Mouse (Mus musculus): ENCODE data around the gene Rnf114. TPM values are rescaled to one million over a fixed set of nuclear protein-coding genes. Genes with fewer than 3 reads are reported as not detected.

The Rnf114 gene
- polyA plus RNA-seq, 1 experiment from 2014 or later: 77.0 TPM

- H3K4me2 ChIP-seq (ENCODE audit: low read length): no peak overlapping the region
- WGBS: 92% methylated on average over 5 of the region's 5 CpGs
- ATAC-seq (replicated peaks; ENCODE audit: low FRiP score, low read depth) (no peak), DNase-seq (ENCODE audit: low spot score) (no peak)
- no peaks in the 10 kb centered on the region for H3K9me3 ChIP-seq (replicated peaks; ENCODE audit: low read length)
- H3K4me1 ChIP-seq (replicated peaks; ENCODE audit: insufficient read depth, low read length): no peaks in the 10 kb centered on the region
- no peak for TF ChIP-seq CTCF (IDR thresholded peaks at IDR 0.05; ENCODE audit: low read depth)
- H3K9ac ChIP-seq (ENCODE audit: low read depth, low read length): no peak overlapping the region
- no peaks in the 10 kb centered on the region for H3K27me3 ChIP-seq (ENCODE audit: insufficient read depth, low read length)
- H3K36me3 ChIP-seq (ENCODE audit: insufficient read depth, low read length): peaks cover 55% of the 10 kb centered on the region
- H3K27ac ChIP-seq: no peak overlapping the region
- H3K4me3 ChIP-seq (replicated peaks; ENCODE audit: low read depth, low read length): no peak overlapping the region
These were observed 23.2 kb downstream of the Rnf114 start for GRCm38 (mm10) chr2:167515688-167516087.

- Histone ChIP-seq H3K4me3 (replicated peaks; ENCODE audit: low read depth, low read length) (no peak overlapping the region), H3K9ac (ENCODE audit: low read depth, low read length) (no peak overlapping the region), H3K36me3 (ENCODE audit: insufficient read depth, low read length) (peaks cover 26% of the 10 kb centered on the region), H3K27me3 (ENCODE audit: insufficient read depth, low read length) (no peaks in the 10 kb centered on the region), H3K9me3 (replicated peaks; ENCODE audit: low read length) (no peaks in the 10 kb centered on the region), H3K4me1 (replicated peaks; ENCODE audit: insufficient read depth, low read length) (no peaks in the 10 kb centered on the region), H3K27ac (no peak overlapping the region), H3K4me2 (ENCODE audit: low read length) (no peak overlapping the region)
- 91% methylated on average over 5 of the region's 5 CpGs for WGBS
- DNase-seq (ENCODE audit: low spot score) (peak; percentile 38), ATAC-seq (replicated peaks; ENCODE audit: low FRiP score, low read depth) (no peak)
- peak; percentile 58 for TF ChIP-seq CTCF (IDR thresholded peaks at IDR 0.05; ENCODE audit: low read depth)
These were observed 27.3 kb downstream of the Rnf114 start for GRCm38 (mm10) chr2:167519606-167520252.

DNA sequence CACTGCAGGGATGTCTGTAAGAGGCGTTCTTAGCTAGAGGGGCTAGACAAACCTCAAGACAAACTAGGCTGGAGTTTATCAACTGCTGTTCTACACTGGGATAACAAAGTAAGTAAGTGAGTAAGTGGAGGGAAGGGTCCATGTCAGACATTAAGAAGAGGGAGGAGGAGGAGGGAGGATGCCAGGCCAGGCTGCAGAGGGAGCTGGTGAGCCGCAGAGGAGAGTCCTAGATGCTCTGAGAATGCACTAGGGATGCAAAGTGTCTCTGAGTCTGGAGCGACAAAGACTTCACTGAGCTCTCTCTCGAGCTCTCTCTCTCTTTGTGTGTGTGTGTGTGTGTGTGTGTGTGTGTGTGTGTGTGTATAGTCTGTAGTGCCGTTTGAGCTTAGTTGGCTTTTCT lies 35.8 kb downstream of the Rnf114 start:
- WGBS: 10% methylated on average over 5 of the region's 5 CpGs
- peak; percentile 65 for TF ChIP-seq CTCF (IDR thresholded peaks at IDR 0.05; ENCODE audit: low read depth)

GRCm38 (mm10) chr2:167529935-167530513 lies 37.6 kb downstream of the Rnf114 start:
- Histone ChIP-seq H3K9me3 (replicated peaks; ENCODE audit: low read length) (no peaks in the 10 kb centered on the region), H3K27me3 (ENCODE audit: insufficient read depth, low read length) (no peaks in the 10 kb centered on the region), H3K4me2 (ENCODE audit: low read length) (no peak overlapping the region), H3K9ac (ENCODE audit: low read depth, low read length) (no peak overlapping the region), H3K4me3 (replicated peaks; ENCODE audit: low read depth, low read length) (no peak overlapping the region), H3K4me1 (replicated peaks; ENCODE audit: insufficient read depth, low read length) (no peaks in the 10 kb centered on the region), H3K36me3 (ENCODE audit: insufficient read depth, low read length) (no peaks in the 10 kb centered on the region), H3K27ac (no peak overlapping the region)
- no peak for DNase-seq (ENCODE audit: low spot score)
- TF ChIP-seq CTCF (IDR thresholded peaks at IDR 0.05; ENCODE audit: low read depth): no peak
- 57% methylated on average over 5 of the region's 5 CpGs for WGBS
- ATAC-seq (replicated peaks; ENCODE audit: low FRiP score, low read depth): no peak

More for the DNA sequence above, 35.8 kb downstream of the Rnf114 start:
- Histone ChIP-seq H3K4me3 (replicated peaks; ENCODE audit: low read depth, low read length) (no peak overlapping the region), H3K9me3 (replicated peaks; ENCODE audit: low read length) (no peaks in the 10 kb centered on the region), H3K27ac (no peak overlapping the region), H3K27me3 (ENCODE audit: insufficient read depth, low read length) (no peaks in the 10 kb centered on the region), H3K4me2 (ENCODE audit: low read length) (no peak overlapping the region), H3K9ac (ENCODE audit: low read depth, low read length) (no peak overlapping the region), H3K36me3 (ENCODE audit: insufficient read depth, low read length) (no peaks in the 10 kb centered on the region), H3K4me1 (replicated peaks; ENCODE audit: insufficient read depth, low read length) (no peaks in the 10 kb centered on the region)
- DNase-seq (ENCODE audit: low spot score) (peak; percentile 65), ATAC-seq (replicated peaks; ENCODE audit: low FRiP score, low read depth) (no peak)

GRCm38 (mm10) chr2:167530536-167530935 lies 38.1 kb downstream of the Rnf114 start:
- H3K36me3 ChIP-seq (ENCODE audit: insufficient read depth, low read length): no peaks in the 10 kb centered on the region
- ATAC-seq (replicated peaks; ENCODE audit: low FRiP score, low read depth): no peak
- no peak overlapping the region for H3K9ac ChIP-seq (ENCODE audit: low read depth, low read length)
- H3K4me1 ChIP-seq (replicated peaks; ENCODE audit: insufficient read depth, low read length): no peaks in the 10 kb centered on the region
- WGBS: 85% methylated on average over 4 of the region's 4 CpGs
- no peak overlapping the region for H3K27ac ChIP-seq
- no peak for TF ChIP-seq CTCF (IDR thresholded peaks at IDR 0.05; ENCODE audit: low read depth)
- H3K9me3 ChIP-seq (replicated peaks; ENCODE audit: low read length): no peaks in the 10 kb centered on the region
- H3K4me3 ChIP-seq (replicated peaks; ENCODE audit: low read depth, low read length): no peak overlapping the region
- no peak overlapping the region for H3K4me2 ChIP-seq (ENCODE audit: low read length)
- DNase-seq (ENCODE audit: low spot score): no peak
- H3K27me3 ChIP-seq (ENCODE audit: insufficient read depth, low read length): no peaks in the 10 kb centered on the region

GRCm38 (mm10) chr2:167532131-167532530 lies 39.7 kb downstream of the Rnf114 start:
- Histone ChIP-seq H3K27me3 (ENCODE audit: insufficient read depth, low read length) (no peaks in the 10 kb centered on the region), H3K36me3 (ENCODE audit: insufficient read depth, low read length) (no peaks in the 10 kb centered on the region), H3K4me2 (ENCODE audit: low read length) (no peak overlapping the region), H3K9me3 (replicated peaks; ENCODE audit: low read length) (no peaks in the 10 kb centered on the region), H3K27ac (no peak overlapping the region), H3K4me1 (replicated peaks; ENCODE audit: insufficient read depth, low read length) (no peaks in the 10 kb centered on the region), H3K9ac (ENCODE audit: low read depth, low read length) (no peak overlapping the region), H3K4me3 (replicated peaks; ENCODE audit: low read depth, low read length) (no peak overlapping the region)
- WGBS: 16% methylated on average over 13 of the region's 13 CpGs
- peak; percentile 94 for TF ChIP-seq CTCF (IDR thresholded peaks at IDR 0.05; ENCODE audit: low read depth)
- no peak for ATAC-seq (replicated peaks; ENCODE audit: low FRiP score, low read depth)
- DNase-seq (ENCODE audit: low spot score): peak; percentile 73
